Mouse (Mus musculus) heart, embryonic 12.5 days (tissue): ENCODE results near the gene Cldn12. TPM values are rescaled to one million over a fixed set of nuclear protein-coding genes. Genes with fewer than 3 reads are reported as not detected.

ENCODE experiments used
- ATAC-seq: fragments of 200-750 bp; cut with Nextera tagmentation; 2 replicates; pipeline ENCODE4 v1.8.0; 2017; ENCODE audit warnings: moderate TSS enrichment, moderate library complexity; ENCODE audit not compliant: insufficient number of reproducible peaks, low FRiP score
- H3K27ac ChIP-seq: fragments of 300-500 bp; sonication (generic); 2 replicates; pipeline ENCODE4 v1.5.1; 2016; ENCODE audit warnings: mild to moderate bottlenecking, moderate library complexity; ENCODE audit not compliant: poor library complexity, severe bottlenecking
- H3K27me3 ChIP-seq: fragments of 300-500 bp; sonication (generic); replicated peaks from 2 replicates; pipeline ENCODE4 v1.6.1; 2016; ENCODE audit warnings: mild to moderate bottlenecking, moderate library complexity
- H3K36me3 ChIP-seq: fragments of 300-500 bp; sonication (generic); 2 replicates; pipeline ENCODE4 v1.6.1; 2016; ENCODE audit warnings: mild to moderate bottlenecking, moderate library complexity
- H3K4me1 ChIP-seq: fragments of 300-500 bp; sonication (generic); replicated peaks from 2 replicates; pipeline ENCODE4 v1.6.1; 2016; ENCODE audit warnings: mild to moderate bottlenecking
- H3K4me2 ChIP-seq: fragments of 300-500 bp; sonication (generic); 2 replicates; pipeline ENCODE4 v1.6.1; 2016; ENCODE audit warnings: mild to moderate bottlenecking, moderate library complexity
- H3K4me3 ChIP-seq: fragments of 300-500 bp; sonication (generic); 2 replicates; pipeline ENCODE4 v1.5.1; 2016; ENCODE audit warnings: mild to moderate bottlenecking
- H3K9ac ChIP-seq: fragments of 300-500 bp; sonication (generic); 2 replicates; pipeline ENCODE4 v1.6.1; 2016; ENCODE audit warnings: mild to moderate bottlenecking, moderate library complexity
- H3K9me3 ChIP-seq: fragments of 300-500 bp; sonication (generic); replicated peaks from 2 replicates; pipeline ENCODE4 v1.6.1; 2016; ENCODE audit warnings: mild to moderate bottlenecking, moderate library complexity
- WGBS: fragments of 180-500 bp; shearing (Covaris S2); methylation state at CpG from one replicate; pipeline ENCODE4 v1.1.7; 2016; 5-methylcytosine and 5-hydroxymethylcytosine counted together
- polyA plus RNA-seq: library from polyadenylated mRNA; unstranded; fragments of >200 nt; fragmentation: Nextera tagmentation; extraction: Ambion mirVana; gene quantifications from 2 replicates; pipeline ENCODE4 v1.2.1, GENCODE M21; 2016

Cldn12 gene
- polyA plus RNA-seq, 1 experiment from 2014 or later: 18.4 TPM

DNA sequence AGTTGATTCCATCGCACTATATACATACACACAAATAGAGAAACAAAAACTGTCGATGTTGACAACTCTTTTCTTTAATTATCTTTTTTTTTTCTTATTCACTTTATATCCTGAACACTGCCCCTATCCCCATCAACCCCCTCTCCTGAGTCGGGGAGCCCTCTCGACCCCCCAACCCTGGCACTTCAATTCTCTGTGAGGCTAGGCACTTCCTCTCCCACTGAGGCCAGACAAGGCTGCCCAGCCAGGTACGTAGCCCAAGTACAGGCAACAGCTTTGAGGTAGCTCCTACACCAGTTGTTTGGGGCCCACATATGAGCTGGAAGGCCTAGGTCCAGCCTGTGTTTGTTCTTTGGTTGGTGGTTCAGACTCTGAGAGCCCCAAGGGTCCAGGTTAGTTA lies 653 bp upstream of the Cldn12 start:
- H3K4me2 ChIP-seq: no peak overlapping the region
- no peak overlapping the region for H3K4me3 ChIP-seq
- no peaks in the 10 kb centered on the region for H3K9me3 ChIP-seq
- peaks cover 8% of the 10 kb centered on the region for H3K36me3 ChIP-seq
- WGBS: 83% methylated on average over 5 of the region's 5 CpGs
- no peak for ATAC-seq
- H3K27me3 ChIP-seq: no peaks in the 10 kb centered on the region
- H3K9ac ChIP-seq: no peak overlapping the region
- H3K27ac ChIP-seq: no peak overlapping the region
- peaks cover 2% of the 10 kb centered on the region for H3K4me1 ChIP-seq

DNA sequence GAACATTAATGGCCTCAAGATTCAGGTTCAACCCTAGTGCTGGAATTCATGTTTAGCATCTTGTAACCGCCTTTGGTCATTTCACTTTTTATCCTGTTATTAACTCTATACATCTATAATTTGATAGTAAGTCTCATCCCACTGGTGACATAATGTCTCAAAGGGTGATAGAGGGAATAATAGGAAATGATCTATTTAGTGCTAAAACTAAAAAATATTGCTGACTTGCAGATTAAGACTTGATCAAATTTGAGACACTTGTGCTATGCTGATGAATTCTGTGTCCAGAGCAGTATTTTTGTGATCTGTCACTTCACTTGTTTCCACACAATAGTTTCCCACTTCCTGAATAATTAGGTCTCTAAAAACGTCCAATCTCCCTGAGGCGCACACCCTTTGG lies 3.4 kb downstream of the Cldn12 start:
- Histone ChIP-seq H3K27me3 (no peaks in the 10 kb centered on the region), H3K4me2 (no peak overlapping the region), H3K9ac (no peak overlapping the region), H3K4me3 (no peak overlapping the region), H3K9me3 (no peaks in the 10 kb centered on the region), H3K4me1 (peaks cover 4% of the 10 kb centered on the region), H3K27ac (no peak overlapping the region), H3K36me3 (peaks cover 29% of the 10 kb centered on the region)
- 89% methylated on average over 3 of the region's 3 CpGs for WGBS
- no peak for ATAC-seq

DNA sequence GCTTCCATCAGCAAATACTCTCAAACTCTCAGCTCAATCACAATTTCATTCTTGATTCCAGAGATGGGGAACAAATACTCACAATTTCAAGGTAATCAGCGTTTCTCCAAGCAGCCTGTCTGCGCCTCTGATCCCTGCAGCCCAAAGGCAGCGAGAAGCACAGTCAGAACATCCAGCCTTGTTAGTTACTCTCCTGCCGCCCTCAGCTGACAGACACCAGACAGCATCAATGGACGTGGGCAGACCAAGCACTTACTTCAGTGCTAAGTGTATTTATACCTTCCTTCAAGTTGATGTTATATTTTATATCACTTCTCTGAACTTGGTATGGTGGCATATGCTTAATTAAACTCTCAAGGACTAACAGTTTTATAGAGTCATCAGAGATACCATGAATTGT lies 3.8 kb downstream of the Cldn12 start:
- H3K36me3 ChIP-seq: peaks cover 31% of the 10 kb centered on the region
- H3K27me3 ChIP-seq: no peaks in the 10 kb centered on the region
- H3K27ac ChIP-seq: peak overlapping the region; percentile 41; the same call in 1 of the 2 replicates
- ATAC-seq: no peak
- 55% methylated on average over 5 of the region's 5 CpGs for WGBS
- no peak overlapping the region for H3K4me3 ChIP-seq
- H3K9ac ChIP-seq: no peak overlapping the region
- H3K4me2 ChIP-seq: no peak overlapping the region
- H3K4me1 ChIP-seq: peaks cover 4% of the 10 kb centered on the region
- no peaks in the 10 kb centered on the region for H3K9me3 ChIP-seq

DNA sequence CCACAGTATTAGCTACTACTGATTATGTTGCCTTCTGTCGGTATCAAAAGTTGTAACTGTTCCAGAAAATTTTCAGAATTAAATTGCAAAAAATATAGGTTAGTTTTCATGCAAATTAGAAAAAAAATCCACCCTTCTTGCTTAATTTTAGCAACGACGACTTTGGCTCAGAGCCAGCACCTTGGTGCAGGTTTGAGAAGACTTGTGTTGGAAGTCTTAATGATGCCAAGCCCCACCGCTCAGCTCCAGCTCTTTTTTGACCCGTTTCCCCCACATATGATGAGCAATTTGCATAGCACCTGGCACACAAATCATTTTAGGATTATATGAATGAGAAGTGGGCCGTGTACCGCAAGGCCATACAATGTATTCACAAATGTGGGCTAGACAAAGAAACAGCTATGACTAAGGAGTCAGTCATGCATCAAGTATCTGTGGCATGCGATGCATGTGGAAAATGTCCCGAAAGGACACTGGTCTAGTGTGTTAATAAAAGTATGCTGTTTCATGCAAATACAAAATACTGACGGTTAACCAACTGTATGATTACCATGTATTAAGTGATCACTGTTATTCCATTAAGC lies 4.4 kb downstream of the Cldn12 start:
- 67% methylated on average over 10 of the region's 10 CpGs for WGBS
- H3K4me2 ChIP-seq: peak overlapping the region; percentile 23; the same call in 1 of the 2 replicates
- no peak overlapping the region for H3K4me3 ChIP-seq
- peaks cover 4% of the 10 kb centered on the region for H3K4me1 ChIP-seq
- ATAC-seq: no peak
- no peaks in the 10 kb centered on the region for H3K9me3 ChIP-seq
- peaks cover 31% of the 10 kb centered on the region for H3K36me3 ChIP-seq
- no peaks in the 10 kb centered on the region for H3K27me3 ChIP-seq
- no peak overlapping the region; the same call in 1 of the 2 replicates for H3K27ac ChIP-seq
- no peak overlapping the region for H3K9ac ChIP-seq

DNA sequence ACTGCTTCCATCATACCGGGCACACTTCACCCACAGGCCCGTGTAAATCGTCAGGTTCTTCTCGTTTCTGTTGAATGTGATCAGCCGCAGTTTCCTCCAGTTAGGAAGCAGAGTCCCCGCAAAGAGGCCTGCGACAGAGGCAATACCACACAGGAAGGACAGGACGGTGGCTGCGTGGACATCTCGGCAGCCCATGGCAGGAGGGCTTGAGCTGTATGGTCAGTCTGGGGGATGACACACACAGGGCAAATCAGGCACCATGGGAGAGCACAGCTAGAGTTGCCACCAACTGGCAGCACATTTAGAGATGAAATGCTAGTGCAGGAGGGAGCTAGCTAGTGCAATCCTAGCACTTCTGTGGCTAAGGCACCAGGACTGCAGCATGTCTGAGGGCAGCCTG lies 6.5 kb downstream of the Cldn12 start:
- H3K4me1 ChIP-seq: peaks cover 4% of the 10 kb centered on the region
- no peaks in the 10 kb centered on the region for H3K9me3 ChIP-seq
- H3K4me3 ChIP-seq: no peak overlapping the region
- WGBS: 82% methylated on average over 10 of the region's 10 CpGs
- H3K4me2 ChIP-seq: no peak overlapping the region
- H3K9ac ChIP-seq: no peak overlapping the region
- ATAC-seq: no peak
- H3K27ac ChIP-seq: no peak overlapping the region
- peaks cover 36% of the 10 kb centered on the region for H3K36me3 ChIP-seq
- no peaks in the 10 kb centered on the region for H3K27me3 ChIP-seq

DNA sequence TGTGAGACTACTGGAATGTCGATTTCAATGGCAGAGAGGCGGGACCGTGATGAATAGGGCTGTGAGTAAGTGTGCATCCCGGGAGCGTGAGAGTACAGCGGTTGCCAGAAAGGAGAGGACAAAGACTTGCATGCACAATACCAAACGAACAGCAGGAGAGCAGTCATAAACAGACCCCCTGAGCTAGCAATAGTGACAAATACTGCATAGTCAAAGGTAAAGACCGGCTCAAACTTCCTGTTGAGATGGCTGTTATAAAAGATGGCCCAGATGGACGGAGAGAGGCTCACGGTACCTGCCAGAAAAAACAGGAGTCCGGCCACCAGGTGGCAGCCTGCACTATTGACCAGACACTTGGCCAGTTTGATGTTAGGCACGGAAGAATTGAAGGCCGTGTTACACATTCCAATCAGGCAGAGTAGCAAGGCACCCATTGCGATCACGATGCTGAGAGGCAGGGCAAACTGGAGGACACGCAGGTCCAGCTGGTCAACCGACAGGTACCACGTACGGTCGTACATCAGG lies 7.0 kb downstream of the Cldn12 start:
- 67% methylated on average over 20 of the region's 20 CpGs for WGBS
- no peak for ATAC-seq
- peaks cover 4% of the 10 kb centered on the region for H3K4me1 ChIP-seq
- H3K9ac ChIP-seq: no peak overlapping the region
- H3K36me3 ChIP-seq: peaks cover 36% of the 10 kb centered on the region
- H3K4me2 ChIP-seq: no peak overlapping the region
- no peaks in the 10 kb centered on the region for H3K27me3 ChIP-seq
- H3K4me3 ChIP-seq: no peak overlapping the region
- no peaks in the 10 kb centered on the region for H3K9me3 ChIP-seq
- no peak overlapping the region for H3K27ac ChIP-seq

DNA sequence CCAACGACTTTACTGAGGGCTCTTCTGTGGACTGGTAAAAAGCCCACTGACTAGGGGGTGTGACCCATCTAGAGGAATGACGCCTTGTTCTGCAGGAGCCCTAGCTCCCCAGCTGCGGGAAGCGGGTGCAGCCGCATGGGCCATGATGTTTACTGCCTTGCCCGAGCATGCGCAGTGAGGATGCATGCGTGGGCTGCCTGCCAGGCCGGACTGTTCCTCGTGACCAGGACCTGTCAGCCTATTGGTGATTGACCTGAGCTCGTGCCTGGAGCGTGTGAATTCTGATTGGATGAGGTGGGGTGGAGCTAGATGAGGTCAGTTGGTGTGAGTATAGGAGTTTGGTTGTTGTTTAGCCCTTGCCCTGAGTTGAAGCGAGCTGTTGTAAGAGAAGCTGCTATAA lies 10.3 kb downstream of the Cldn12 start:
- 85% methylated on average over 13 of the region's 13 CpGs for WGBS
- no peak overlapping the region for H3K4me2 ChIP-seq
- H3K27me3 ChIP-seq: no peaks in the 10 kb centered on the region
- no peaks in the 10 kb centered on the region for H3K4me1 ChIP-seq
- H3K9me3 ChIP-seq: no peaks in the 10 kb centered on the region
- no peak overlapping the region for H3K4me3 ChIP-seq
- no peak overlapping the region for H3K27ac ChIP-seq
- no peak for ATAC-seq
- no peak overlapping the region for H3K9ac ChIP-seq
- H3K36me3 ChIP-seq: peaks cover 27% of the 10 kb centered on the region

DNA sequence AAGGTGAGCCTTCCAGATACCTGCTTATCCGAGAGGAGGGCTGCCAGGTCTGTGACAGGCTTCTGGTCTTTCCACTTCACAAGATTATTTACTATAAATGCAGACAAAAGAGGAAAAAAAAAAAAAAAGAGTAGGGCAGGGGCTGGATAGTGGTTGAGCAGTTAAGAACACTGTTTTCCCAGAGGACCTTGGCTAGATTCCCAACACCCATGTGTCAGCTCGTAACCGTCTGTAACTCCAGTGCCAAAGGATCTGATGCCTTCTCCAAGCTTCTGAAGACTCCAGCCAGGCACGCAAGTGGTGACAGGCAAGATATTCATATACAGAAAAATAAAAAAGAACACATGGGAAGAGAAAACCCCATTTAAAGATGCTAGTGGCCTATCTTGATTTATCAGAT lies 11.4 kb downstream of the Cldn12 start:
- Histone ChIP-seq H3K27me3 (no peaks in the 10 kb centered on the region), H3K36me3 (peaks cover 23% of the 10 kb centered on the region), H3K4me2 (no peak overlapping the region), H3K9ac (no peak overlapping the region), H3K4me1 (no peaks in the 10 kb centered on the region), H3K9me3 (no peaks in the 10 kb centered on the region), H3K4me3 (no peak overlapping the region), H3K27ac (no peak overlapping the region)
- 84% methylated on average over 4 of the region's 4 CpGs for WGBS
- ATAC-seq: no peak

DNA sequence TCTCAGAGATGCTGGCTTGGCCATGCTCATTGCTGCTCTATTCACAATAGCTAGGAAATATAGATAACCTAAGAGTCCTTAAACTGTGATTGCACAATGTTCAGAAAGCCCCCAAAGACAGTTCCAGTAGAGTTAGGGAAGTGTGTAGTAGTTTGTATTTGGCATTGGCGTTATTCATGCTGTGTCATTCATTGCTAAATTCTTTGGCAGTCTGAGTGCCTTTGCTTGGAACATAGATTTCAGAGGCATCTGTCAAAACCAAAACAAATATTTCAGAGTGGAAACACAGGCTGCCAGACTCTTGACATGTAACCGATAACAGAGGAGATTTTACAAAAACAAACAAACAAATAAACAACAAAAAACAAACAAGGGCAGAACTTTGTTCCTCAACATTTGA lies 13.2 kb downstream of the Cldn12 start:
- H3K27me3 ChIP-seq: no peaks in the 10 kb centered on the region
- ATAC-seq: no peak
- H3K27ac ChIP-seq: no peak overlapping the region
- H3K9ac ChIP-seq: no peak overlapping the region
- no peaks in the 10 kb centered on the region for H3K9me3 ChIP-seq
- H3K4me2 ChIP-seq: no peak overlapping the region
- H3K4me1 ChIP-seq: no peaks in the 10 kb centered on the region
- peaks cover 8% of the 10 kb centered on the region for H3K36me3 ChIP-seq
- 88% methylated on average over 2 of the region's 2 CpGs for WGBS
- H3K4me3 ChIP-seq: no peak overlapping the region

DNA sequence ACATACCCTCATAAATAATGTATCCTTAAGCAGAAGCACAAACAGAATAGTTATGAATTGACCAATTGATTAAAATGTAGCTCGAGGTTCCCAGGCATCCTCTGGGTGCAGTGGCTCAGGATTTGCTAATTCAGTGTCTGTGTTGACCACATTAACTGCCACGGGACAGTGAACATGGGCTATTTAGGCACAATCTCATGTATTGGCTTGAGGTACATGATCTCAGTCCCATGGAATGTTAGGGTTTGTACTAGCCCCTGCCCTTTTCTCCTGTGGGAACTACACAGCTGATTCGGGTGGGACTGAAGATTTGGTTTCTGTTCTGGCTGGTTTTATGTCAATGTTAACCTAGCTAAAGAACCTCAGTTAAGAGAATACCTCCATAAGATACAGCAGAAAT lies 18.4 kb downstream of the Cldn12 start:
- WGBS: 55% methylated on average over 3 of the region's 3 CpGs
- H3K4me1 ChIP-seq: no peaks in the 10 kb centered on the region
- H3K27ac ChIP-seq: no peak overlapping the region
- H3K4me2 ChIP-seq: no peak overlapping the region
- no peak overlapping the region for H3K9ac ChIP-seq
- ATAC-seq: no peak
- H3K27me3 ChIP-seq: no peaks in the 10 kb centered on the region
- H3K4me3 ChIP-seq: no peak overlapping the region
- H3K36me3 ChIP-seq: no peaks in the 10 kb centered on the region
- H3K9me3 ChIP-seq: no peaks in the 10 kb centered on the region

DNA sequence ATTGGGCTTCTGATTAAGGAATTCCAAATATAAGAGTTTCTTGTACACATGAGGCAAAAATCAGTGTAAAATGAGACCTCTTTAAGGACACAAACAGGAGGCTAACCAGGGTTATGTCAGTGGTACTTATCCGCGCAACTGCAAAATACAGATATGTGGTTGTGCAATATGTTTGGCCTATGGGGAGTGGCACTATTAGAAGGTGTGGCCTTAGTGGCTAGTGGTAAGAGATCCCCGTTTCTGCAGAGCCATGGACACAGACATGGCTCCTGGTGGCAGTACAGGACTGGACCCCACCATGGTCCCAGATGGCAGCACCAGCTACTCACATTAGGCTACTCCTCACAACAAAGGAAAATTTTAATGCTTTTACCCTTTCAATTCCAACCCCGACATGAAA lies 19.7 kb downstream of the Cldn12 start:
- H3K9ac ChIP-seq: no peak overlapping the region
- H3K9me3 ChIP-seq: no peaks in the 10 kb centered on the region
- no peak for ATAC-seq
- no peak overlapping the region for H3K27ac ChIP-seq
- H3K36me3 ChIP-seq: no peaks in the 10 kb centered on the region
- H3K27me3 ChIP-seq: no peaks in the 10 kb centered on the region
- H3K4me3 ChIP-seq: no peak overlapping the region
- 82% methylated on average over 4 of the region's 4 CpGs for WGBS
- no peaks in the 10 kb centered on the region for H3K4me1 ChIP-seq
- no peak overlapping the region for H3K4me2 ChIP-seq
